Mouse (Mus musculus): ENCODE measurements around the gene Cntn4.
"Not testable (repeated sequence)": the region's sequence is repeated elsewhere in the genome, so short reads cannot be mapped to it uniquely, and the experiment has no call there.

Gene Cntn4

DNA sequence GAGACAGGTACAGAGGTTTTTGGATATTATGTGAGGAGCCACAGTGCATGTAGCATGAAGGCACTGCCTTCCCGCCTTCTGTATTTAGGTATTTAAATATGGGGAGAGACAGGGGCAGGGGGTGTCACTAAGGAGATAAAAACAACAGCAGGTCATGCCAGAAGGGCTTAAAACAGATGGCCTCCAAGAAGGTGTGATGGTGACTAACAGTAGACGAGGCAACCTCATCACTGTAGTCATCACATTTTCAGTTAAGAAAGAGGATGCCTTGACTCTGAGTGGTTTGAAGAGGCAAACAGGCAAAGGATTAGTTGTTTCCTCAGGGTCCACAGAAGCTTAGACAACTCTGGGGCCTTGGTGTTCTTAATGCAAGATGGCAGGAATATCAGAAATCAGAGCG lies 655.0 kb downstream of the Cntn4 start:
- DNase-seq (ENCODE audit: low read depth): no peak

DNA sequence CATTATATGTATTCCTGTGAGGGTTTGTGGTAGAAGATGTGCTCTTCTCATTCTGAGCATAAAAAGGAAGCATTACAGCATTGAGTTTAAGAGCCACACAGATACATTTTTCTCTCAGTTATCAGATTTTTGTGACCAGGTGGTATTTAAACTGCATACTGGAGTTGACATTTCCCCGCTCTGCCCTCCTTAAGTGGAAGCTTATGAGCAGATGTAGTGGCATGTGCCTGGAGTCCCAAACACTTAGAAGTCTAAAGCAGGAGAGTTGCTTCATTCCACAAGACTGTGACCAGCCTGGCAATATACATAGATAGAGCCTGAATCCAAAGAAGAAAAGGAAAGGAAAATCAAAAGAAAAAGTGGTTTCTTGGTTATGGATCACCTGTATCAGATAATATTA lies 655.5 kb downstream of the Cntn4 start:
- DNase-seq (ENCODE audit: low read depth): no peak

DNA sequence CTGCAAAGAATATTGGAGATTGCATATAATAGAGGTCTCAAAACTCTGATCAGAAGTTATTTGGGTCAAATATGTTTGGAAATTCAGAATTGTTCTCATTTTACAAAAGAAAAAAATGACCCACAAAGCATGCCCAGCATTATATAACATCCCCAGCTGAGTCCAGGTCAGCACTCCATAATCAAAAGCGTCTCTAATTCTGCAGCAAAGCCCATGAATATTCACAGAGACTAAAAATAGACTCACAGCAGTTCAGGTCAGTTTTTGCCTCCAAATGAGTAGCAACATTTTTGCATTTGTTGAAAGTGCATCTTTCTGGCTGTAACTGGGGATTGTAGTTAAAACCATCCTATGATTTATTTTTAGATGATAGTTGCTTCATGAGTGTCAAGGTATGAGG lies 657.6 kb downstream of the Cntn4 start:
- DNase-seq (ENCODE audit: low read depth): no peak

DNA sequence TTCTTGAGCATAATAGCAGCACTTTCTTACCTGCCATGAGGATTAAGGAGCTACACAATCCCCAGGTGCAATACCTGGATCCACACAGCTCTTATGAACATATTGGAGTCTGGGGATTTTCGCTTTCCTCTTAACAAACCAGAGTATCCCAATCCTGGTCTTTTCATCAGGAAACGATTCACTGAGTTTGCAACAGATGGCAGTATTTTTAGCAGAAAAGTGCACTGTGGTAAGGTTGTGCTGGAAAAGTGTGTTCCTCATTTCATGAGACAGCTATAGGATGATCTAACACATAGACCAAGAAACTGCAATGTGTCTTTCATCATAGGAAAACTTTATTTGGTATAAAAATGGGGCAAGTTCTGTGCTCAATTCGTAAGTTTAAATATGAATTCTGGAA lies 659.3 kb downstream of the Cntn4 start:
- DNase-seq (ENCODE audit: low read depth): no peak

DNA sequence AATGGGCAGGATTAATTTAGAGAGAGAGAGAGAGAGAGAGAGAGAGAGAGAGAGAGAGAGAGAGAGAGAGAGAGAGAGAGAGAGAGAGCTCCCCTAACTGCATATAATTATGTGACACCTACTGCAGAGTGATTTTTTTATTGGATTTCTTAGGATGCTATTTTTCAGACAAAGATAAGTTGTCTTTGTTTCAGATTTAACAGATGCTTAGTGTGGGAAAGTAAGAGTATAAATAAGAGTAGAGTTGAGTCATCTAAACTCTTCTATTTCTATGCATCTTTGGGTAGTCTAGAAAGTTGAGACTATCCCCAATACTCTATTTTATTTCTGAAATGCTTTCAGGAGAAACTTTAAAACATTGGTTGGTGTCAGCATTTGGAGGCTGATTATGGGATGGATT lies 660.4 kb downstream of the Cntn4 start:
- no peak for DNase-seq (ENCODE audit: low read depth)

DNA sequence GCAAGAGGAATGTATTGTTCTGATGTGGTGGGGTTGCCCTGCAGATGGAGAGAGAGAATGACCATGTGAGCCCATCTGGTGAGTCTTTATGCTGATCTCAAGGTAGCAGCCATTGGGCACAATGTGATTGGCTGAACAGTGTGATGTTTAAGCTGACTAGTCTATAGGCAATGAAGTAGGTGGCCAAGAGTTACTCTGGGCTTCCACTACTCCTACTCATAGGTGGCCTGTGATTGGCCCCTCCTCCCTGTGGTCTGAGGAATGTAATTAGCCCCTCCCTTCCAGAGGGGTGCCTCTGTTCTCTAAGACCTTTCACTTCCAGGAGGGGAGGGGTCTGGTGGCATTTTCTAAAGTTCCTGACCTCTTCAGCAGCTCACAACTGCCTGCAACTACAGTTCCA lies 663.7 kb downstream of the Cntn4 start:
- DNase-seq (ENCODE audit: low read depth): no peak

DNA sequence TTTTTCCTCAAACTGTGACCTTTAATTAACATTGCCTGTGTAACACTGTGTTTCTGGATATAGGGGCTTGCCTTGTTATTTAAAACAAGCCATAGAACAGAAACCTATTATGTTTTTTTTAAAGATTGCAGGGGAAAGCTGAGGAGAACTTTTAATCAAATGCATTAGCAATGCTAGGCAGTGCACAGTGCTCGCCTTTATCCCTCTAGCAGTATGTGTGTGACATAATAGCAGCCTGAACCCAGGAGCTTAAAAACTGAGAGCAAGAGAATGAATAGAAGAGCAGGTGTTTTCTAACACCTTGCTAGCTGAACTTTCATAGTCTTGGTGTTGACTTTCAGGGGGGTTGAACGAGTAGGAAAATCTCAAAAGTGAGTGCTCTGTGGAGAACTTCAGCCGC lies 672.6 kb downstream of the Cntn4 start:
- DNase-seq (ENCODE audit: low read depth): no peak

DNA sequence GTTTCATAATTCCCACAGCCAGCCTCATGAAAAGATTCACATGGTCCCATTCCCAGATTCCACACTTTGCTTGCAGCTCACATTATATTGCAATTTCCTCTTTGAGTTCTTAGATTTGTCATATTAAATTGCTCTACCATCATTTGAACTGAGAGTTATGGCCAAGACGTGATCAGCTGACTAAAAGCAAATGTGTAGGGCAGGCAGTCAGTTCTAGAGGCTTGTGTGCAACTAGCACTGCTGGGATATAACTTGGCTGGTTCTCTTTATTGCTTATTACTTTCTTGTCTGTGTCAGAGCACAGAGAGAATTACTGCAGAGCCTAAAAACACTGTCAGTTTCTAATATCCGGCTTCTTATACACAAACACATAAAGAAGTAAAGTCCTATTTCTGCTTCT lies 673.9 kb downstream of the Cntn4 start:
- no peak for DNase-seq (ENCODE audit: low read depth)

DNA sequence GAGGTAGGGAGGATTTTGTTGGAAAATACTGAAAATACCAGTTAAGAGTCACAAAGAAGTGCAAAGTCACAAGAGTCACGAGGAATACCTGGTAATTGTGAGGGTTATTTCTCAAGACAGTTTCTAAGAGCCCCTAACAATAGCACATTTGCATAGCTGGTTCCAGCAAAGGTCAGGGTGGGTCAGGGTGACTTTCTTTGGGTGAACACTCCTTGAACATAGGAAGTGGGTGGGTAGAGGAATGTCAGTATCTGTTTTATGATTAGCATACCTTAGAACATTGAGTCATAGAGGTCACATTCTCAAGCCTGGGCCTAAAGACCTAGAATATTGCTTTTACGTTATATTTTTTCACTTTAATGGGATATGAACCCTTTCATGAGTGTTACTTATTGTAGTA lies 681.3 kb downstream of the Cntn4 start:
- DNase-seq (ENCODE audit: low read depth): not testable (repeated sequence)

DNA sequence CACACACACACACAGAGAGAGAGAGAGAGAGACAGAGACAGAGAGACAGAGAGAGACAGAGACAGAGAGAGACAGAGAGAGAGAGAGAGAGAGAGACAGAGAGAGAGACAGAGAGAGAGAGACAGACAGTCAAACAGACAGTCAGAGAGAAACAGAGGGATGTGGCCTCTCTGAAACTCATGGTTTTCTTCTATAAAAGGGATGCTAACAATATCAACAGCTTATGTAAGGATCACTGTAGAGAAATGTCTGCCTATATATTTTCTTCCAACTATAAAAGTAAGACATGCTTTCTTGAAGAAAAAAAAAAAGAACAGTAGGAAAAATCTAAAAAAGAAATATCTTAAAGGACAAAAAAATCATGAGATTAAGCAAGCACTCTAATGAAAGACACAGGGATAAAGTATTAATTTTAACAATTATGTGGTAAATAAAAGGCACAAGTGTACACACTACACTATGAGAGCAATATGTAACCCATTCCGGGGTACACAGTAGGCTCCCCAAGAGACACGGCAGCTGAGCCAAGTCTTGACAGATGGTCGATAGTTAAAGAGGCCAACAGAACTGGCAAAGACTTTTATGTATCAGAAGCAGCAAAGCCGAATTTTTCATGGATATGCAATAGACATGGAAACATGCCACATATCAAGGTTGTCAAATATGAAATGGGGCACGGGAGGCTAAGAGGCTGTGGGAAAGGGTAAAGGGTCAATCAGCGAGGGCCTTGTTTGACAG lies 704.0 kb downstream of the Cntn4 start:
- DNase-seq (ENCODE audit: low read depth): no peak

DNA sequence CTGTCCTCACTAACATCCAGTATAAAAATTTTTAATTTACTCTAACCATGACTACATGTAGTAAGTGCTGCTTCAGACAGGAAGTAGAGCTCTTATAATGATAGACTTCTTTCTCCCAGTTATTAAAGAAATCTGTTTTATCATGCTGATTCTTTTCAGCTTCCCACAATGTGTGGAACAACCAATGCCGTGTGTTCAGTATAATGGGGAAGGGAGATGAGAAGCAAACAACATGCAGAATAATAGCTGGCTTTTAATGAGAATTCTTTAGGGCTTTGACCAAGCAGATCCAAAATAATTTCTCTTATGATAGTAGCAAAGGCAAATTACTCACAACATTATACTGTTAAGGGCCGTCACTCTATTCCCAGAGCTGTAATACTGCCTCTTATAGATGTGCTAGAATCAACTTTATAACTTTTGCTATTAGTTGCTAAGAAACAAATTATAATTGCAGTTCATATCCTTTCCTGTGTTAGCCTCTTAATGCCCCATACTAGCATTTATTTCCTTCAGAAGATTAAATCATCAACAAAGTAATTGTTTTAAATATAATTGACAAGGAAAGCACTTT lies 710.5 kb downstream of the Cntn4 start:
- no peak for DNase-seq (ENCODE audit: low read depth)

DNA sequence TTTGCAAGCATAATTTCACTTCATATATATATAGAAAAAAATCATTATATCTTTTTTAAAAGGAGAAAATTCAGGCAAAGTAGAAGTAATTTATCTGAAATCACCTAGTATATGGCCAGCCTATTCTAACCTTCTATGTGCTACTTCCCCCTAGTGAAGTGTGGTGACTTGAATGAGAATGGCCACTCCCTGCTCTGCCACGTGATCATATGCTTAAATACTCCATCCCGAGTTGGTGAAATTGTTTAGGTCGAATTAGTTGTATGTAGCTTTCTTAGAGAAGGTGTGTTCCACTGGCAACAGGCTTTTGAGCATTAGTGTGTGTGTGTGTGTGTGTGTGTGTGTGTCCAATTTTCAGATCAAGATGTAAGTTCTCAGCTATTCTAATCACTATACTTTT lies 730.6 kb downstream of the Cntn4 start:
- no peak for DNase-seq (ENCODE audit: low read depth)

DNA sequence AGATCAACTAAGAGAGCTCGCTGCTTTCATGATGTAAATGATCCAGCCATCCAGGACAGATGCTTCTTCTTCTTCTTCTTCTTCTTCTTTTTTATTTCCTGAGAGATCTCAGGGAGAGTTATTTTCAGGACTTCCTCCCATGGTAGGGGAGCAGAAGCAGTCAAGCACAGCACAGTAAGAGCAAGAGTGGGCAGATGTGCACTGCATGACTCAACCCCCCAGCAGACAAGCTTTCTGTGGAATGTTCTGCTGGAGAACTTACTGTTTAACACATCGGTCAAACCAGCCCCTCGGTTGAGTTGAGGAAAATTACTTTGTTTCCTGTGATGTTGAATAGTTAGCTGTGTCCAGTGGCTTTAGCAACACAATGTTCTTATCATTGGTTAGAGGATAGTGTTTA lies 731.2 kb downstream of the Cntn4 start:
- no peak for DNase-seq (ENCODE audit: low read depth)

DNA sequence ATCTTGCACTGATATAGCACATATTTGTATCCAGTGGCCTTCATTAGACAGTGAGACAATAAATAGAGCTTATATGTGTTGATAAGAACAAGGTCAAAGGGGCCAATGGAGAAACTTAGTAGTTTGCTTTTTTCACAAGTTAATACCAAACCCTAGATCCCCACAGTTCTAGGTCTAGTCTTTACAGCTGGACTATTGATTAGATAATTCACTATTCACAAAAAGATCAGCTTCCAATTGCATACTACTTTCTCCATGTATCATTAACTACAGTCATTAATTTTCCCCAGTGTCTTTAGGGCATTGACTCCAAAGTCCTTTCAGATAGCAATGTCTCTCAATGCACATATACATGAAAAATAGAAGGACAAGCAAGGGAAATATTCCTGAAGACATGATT lies 745.5 kb downstream of the Cntn4 start:
- DNase-seq (ENCODE audit: low read depth): no peak

DNA sequence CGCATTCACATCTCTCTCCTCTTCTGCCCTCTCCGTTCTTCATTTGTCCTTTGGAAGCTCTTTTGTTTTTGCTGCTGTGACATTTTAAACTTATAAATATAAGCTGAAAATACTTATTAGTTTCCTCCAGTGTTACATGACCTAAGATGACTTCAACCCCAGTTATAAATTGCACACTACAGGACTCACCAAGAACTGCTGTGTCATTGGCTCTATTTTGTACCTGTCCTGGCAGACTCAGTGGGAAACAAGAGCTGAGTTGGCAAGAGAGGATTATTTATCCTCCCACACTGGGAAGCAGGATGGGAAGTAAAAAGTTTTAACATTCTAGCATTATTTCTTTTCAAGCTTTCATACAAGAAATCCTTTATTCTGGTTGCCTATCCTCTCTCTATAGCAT lies 746.0 kb downstream of the Cntn4 start:
- DNase-seq (ENCODE audit: low read depth): no peak

DNA sequence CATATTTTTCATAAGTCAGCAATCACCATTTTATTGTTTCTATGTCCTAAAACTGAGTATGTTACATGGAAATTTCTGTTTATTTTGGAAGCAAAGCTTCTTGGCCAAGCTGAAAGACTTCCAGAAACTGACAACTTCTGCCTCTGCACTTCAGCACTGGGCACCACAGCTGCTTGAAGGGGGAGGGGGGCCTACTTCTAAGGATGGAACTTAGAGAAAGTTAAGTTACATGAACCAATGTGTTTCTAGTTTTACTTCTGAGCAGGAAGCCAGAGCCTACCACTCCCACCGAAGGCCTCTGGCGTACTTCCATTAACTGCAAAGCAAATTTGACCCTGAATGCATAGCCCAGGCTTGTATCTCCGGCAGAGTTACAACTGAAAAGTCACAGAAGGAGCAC lies 749.2 kb downstream of the Cntn4 start:
- DNase-seq (ENCODE audit: low read depth): no peak

DNA sequence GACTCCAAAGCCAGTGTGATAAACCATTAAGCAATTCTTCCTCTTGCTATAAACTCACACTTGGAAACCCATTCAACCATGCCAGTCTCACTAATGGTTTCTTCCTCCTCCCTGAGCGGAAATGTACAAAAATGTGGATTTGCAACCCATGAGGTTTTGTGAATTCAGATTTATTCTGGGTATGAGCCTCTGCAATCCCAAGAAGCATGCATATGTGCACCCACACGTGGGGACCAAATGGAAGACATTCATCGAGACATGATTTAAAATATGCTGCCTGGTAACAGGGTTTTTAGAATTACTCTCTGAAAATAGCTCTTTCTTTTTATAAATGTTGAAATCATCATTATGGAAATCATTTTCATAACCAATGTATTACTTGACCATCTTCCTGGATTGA lies 754.0 kb downstream of the Cntn4 start:
- no peak for DNase-seq (ENCODE audit: low read depth)

DNA sequence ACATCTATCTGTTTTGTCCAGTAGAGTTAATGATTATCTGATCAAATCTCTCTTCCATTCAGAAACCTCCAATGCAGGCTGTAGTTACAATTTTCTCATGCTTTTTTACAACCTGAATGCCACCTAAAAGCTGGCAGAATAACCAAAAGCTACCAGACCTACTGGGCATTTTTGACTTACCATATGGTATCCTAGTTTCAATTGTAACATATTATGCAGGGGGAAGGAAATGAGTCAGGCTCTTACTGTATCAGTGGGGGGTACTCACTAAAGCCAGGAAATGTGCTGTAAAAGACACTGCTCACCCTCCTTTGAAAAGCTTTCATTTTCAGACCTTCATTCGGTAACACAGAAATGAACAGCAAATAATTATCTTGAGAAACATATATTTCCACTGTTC lies 763.3 kb downstream of the Cntn4 start:
- DNase-seq (ENCODE audit: low read depth): no peak

DNA sequence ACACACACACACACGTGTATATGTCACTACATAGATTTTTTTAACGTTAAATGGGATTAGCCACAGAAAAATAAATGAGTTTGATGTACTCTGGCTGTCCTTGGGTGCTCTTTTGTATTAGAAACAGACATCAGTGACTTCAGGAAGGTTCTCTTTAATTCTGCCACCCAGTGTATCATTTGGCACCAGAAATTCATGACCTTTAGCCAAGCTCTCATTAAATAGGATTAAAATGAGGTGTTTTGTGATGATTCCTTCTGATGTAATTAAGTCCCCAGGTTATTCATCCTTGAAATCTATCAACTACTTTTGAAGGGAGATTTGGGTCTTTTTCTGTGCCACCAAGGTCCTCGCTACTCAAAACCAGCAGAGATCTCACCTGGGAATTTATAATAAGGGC lies 763.8 kb downstream of the Cntn4 start:
- DNase-seq (ENCODE audit: low read depth): no peak

DNA sequence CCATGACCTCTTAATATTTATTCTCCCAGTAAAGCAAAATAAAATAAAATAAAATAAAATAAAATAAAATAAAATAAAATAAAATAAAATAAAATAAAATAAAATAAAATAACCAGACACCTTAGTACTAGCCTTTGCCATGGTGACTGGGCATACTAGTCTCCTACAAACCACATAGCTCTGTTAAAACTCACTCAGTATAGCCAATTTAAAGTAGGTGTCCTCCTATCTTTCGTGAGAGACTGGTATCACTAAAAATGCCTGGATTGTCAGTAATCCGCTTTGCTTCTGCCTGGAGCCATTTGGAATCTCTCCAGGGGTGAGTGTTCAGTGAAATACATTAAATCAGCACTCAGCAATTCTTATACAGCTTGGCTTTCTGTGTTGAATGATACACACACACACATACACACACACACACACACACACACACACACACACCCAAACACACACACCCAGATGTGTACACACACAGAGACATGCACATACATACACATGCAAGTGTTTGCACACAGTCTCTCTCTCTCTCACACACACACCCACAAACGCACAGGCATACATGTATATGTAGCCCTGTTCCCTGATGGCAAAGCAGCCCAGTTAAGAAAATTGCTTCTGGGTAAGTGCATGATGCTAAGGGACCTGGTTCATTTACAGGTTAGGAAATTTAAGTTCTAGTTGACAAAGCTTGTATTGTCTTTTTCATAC lies 776.8 kb downstream of the Cntn4 start:
- no peak for DNase-seq (ENCODE audit: low read depth)

DNA sequence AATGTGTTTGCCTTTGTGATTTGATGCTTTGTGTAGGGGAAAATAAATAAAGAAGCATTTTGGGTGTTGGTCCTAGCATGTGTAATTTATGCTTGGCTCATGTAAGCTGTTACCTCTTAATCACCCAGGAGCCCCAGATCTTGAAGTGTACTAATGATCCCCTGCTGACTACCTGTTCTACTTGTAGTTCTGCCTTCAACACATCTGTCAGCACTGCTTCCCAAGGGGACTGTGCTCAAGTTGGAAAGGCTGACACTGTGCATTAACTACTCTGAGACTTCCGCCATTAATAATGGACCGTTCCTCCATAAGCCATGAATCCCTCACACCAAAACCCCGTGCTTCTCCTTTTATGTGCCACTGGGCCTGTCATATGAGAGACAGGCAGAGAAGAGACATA lies 778.2 kb downstream of the Cntn4 start:
- no peak for DNase-seq (ENCODE audit: low read depth)

DNA sequence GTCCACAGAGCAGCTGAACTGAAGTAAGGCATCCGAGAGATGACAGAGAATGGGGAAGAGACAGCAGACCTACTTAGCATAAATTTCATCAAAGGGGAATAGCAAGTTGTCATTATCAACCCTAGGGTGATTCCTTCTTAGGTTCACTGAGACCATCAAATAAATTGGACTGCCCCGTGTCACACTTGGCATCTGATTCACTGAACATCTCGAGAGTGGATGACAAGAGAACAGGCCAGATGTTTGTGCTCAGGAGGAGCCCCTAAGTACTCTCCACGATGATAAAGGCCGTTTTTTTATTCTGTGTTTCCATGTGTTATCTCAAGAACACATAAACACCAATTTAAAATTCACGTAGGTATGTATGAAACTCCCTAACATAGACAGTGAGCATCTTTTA lies 780.7 kb downstream of the Cntn4 start:
- no peak for DNase-seq (ENCODE audit: low read depth)

DNA sequence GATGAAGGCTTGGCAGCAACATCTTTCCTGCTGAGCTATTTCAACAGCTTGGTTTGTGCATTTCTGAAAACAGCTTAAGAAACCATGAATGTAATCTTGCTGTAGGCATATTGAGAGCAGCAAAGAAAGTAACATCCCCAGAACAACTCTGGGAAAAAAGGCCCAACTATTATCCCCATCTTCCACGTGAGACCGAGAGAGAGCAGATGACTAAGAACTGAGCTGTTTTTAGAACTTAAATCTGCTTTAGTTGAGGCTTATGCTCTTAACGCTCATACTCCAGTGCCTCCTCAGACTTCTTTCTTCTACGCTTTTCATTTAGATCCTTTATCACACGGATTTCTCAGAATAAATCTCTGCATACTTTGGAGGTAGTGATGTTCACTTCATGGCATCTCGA lies 784.9 kb downstream of the Cntn4 start:
- no peak for DNase-seq (ENCODE audit: low read depth)

DNA sequence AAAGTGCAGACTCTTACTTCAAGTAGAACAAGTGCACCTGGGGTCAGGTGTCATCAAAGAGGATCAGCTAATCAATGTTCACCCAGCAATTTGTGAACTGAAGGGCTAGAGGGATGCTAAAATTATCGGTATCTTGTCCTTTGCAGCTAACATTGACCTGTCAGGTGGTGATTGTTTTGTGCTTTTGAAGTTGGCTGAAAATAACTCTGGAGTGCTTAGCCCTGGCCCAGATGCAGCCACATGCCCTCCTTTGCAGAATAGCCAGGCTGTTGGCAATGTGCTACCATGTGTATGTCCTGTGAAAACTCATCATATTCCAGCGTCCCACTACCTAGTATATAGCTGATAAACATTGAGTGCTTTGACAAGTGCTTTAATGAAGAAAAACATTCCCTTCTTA lies 786.4 kb downstream of the Cntn4 start:
- DNase-seq (ENCODE audit: low read depth): no peak

Measured in NIH3T3 (cell line).